Mouse (Mus musculus) neural tube, embryonic 14.5 days (tissue): ENCODE measurements around the gene Gm15319. TPM values are rescaled to one million over a fixed set of nuclear protein-coding genes. Genes with fewer than 3 reads are reported as not detected.
"Not testable (repeated sequence)": the region's sequence is repeated elsewhere in the genome, so short reads cannot be mapped to it uniquely, and the experiment has no call there.

Experiments
- ATAC-seq: fragments of 200-750 bp; cut with Nextera tagmentation; 2 replicates; pipeline ENCODE4 v1.8.0; 2017; ENCODE audit warnings: low read depth, mild to moderate bottlenecking, moderate TSS enrichment, moderate library complexity
- H3K27ac ChIP-seq: fragments of 300-500 bp; sonication (generic); 2 replicates; pipeline ENCODE4 v1.5.1; 2014; ENCODE audit warnings: low read depth, mild to moderate bottlenecking, control low read depth, low read length, moderate library complexity, mixed read lengths
- H3K27me3 ChIP-seq: fragments of 300-500 bp; sonication (generic); 2 replicates; pipeline ENCODE4 v1.6.1; 2014; ENCODE audit warnings: low read length; ENCODE audit not compliant: control insufficient read depth, insufficient read depth
- H3K36me3 ChIP-seq: fragments of 300-500 bp; sonication (generic); 2 replicates; pipeline ENCODE4 v1.6.1; 2014; ENCODE audit warnings: low read length, mixed read lengths; ENCODE audit not compliant: control insufficient read depth, insufficient read depth
- H3K4me1 ChIP-seq: fragments of 300-500 bp; sonication (generic); 2 replicates; pipeline ENCODE4 v1.6.1; 2014; ENCODE audit warnings: low read length; ENCODE audit not compliant: control insufficient read depth, insufficient read depth
- H3K4me2 ChIP-seq: fragments of 300-500 bp; sonication (generic); 2 replicates; pipeline ENCODE4 v1.6.1; 2014; ENCODE audit warnings: mild to moderate bottlenecking, low read depth, low read length, control low read depth
- H3K4me3 ChIP-seq: fragments of 300-500 bp; sonication (generic); 2 replicates; pipeline ENCODE4 v1.5.1; 2014; ENCODE audit warnings: low read depth, low read length, control low read depth, mixed read lengths
- H3K9ac ChIP-seq: fragments of 300-500 bp; sonication (generic); replicated peaks from 2 replicates; pipeline ENCODE4 v1.6.1; 2014; ENCODE audit warnings: low read depth, mild to moderate bottlenecking, control low read depth, low read length, mixed read lengths
- H3K9me3 ChIP-seq: fragments of 300-500 bp; sonication (generic); 2 replicates; pipeline ENCODE4 v1.6.1; 2016; ENCODE audit warnings: low read length; ENCODE audit not compliant: control insufficient read depth
- WGBS: fragments of 180-500 bp; shearing (Covaris S2); extraction: QIAGEN DNeasy Blood & Tissue Kit; methylation state at CpG from one replicate; pipeline ENCODE4 v1.1.7; 2014; 5-methylcytosine and 5-hydroxymethylcytosine counted together
- polyA plus RNA-seq: library from polyadenylated mRNA; unstranded; fragments of >200 nt; fragmentation: Nextera tagmentation; extraction: Ambion mirVana; gene quantifications from 2 replicates; pipeline ENCODE4 v1.2.1, GENCODE M21; 2014

Gm15319 gene
- 0.19 TPM in 1 of 2 replicates, not detected in the other for polyA plus RNA-seq

GRCm38 (mm10) chr8:20363110-20363509 lies at the start of gene Gm15319:
Gm15319 (minus strand) TSS chr8:20363210.
- H3K27ac ChIP-seq, H3K4me3 ChIP-seq, H3K9ac ChIP-seq, H3K4me1 ChIP-seq, H3K27me3 ChIP-seq, H3K4me2 ChIP-seq, ATAC-seq, H3K36me3 ChIP-seq, H3K9me3 ChIP-seq: not testable (repeated sequence)
- no CpG with 5 or more reads among the region's 2 CpGs for WGBS

- not testable (repeated sequence) for H3K36me3 ChIP-seq, H3K9me3 ChIP-seq, H3K9ac ChIP-seq, H3K4me2 ChIP-seq, H3K27me3 ChIP-seq, H3K4me1 ChIP-seq, H3K27ac ChIP-seq, ATAC-seq, H3K4me3 ChIP-seq
- WGBS = no CpG with 5 or more reads among the region's 3 CpGs
Measured at GRCm38 (mm10) chr8:20410355-20410754, 47.3 kb upstream of the Gm15319 start.

- ATAC-seq, H3K27me3 ChIP-seq, H3K36me3 ChIP-seq, H3K9me3 ChIP-seq, H3K4me3 ChIP-seq, H3K27ac ChIP-seq, H3K4me1 ChIP-seq, H3K4me2 ChIP-seq, H3K9ac ChIP-seq: not testable (repeated sequence)
- 94% methylated on average over 7 of the region's 8 CpGs for WGBS
Measured at GRCm38 (mm10) chr8:20408441-20409030, 45.5 kb upstream of the Gm15319 start.

GRCm38 (mm10) chr8:20389363-20389739 lies 26.3 kb upstream of the Gm15319 start:
- H3K4me2 ChIP-seq = not testable (repeated sequence)
- peak; percentile 79 for ATAC-seq

GRCm38 (mm10) chr8:20388706-20389362 lies 25.8 kb upstream of the Gm15319 start:
- 100% methylated on average over 1 of the region's 7 CpGs for WGBS
- H3K36me3 ChIP-seq = not testable (repeated sequence)

More at GRCm38 (mm10) chr8:20389363-20389739, 26.3 kb upstream of the Gm15319 start:
- not testable (repeated sequence) for H3K4me1 ChIP-seq, H3K27ac ChIP-seq, H3K9ac ChIP-seq, H3K4me3 ChIP-seq, H3K27me3 ChIP-seq, H3K9me3 ChIP-seq, H3K36me3 ChIP-seq
- 25% methylated on average over 2 of the region's 7 CpGs for WGBS

GRCm38 (mm10) chr8:20387121-20387794 lies 24.2 kb upstream of the Gm15319 start:
- H3K4me1 ChIP-seq, H3K4me3 ChIP-seq, H3K9me3 ChIP-seq, H3K36me3 ChIP-seq, H3K4me2 ChIP-seq, H3K27ac ChIP-seq, H3K9ac ChIP-seq, H3K27me3 ChIP-seq, ATAC-seq: not testable (repeated sequence)
- WGBS = 77% methylated on average over 2 of the region's 8 CpGs

More at GRCm38 (mm10) chr8:20388706-20389362, 25.8 kb upstream of the Gm15319 start:
- not testable (repeated sequence) for H3K9me3 ChIP-seq, H3K4me2 ChIP-seq, H3K4me1 ChIP-seq, H3K27me3 ChIP-seq, H3K27ac ChIP-seq, H3K9ac ChIP-seq, H3K4me3 ChIP-seq
- ATAC-seq = peak; percentile 79

GRCm38 (mm10) chr8:20384990-20385389 lies 22.0 kb upstream of the Gm15319 start:
- not testable (repeated sequence) for H3K36me3 ChIP-seq, H3K9me3 ChIP-seq, H3K9ac ChIP-seq, H3K4me1 ChIP-seq, H3K4me3 ChIP-seq, ATAC-seq, H3K4me2 ChIP-seq, H3K27me3 ChIP-seq, H3K27ac ChIP-seq
- WGBS = no CpG with 5 or more reads among the region's 2 CpGs

- WGBS = 94% methylated on average over 6 of the region's 9 CpGs
- H3K27me3 ChIP-seq, H3K4me1 ChIP-seq, H3K27ac ChIP-seq, H3K4me2 ChIP-seq, H3K4me3 ChIP-seq, ATAC-seq, H3K36me3 ChIP-seq, H3K9ac ChIP-seq, H3K9me3 ChIP-seq: not testable (repeated sequence)
Measured at GRCm38 (mm10) chr8:20384131-20384530, 21.1 kb upstream of the Gm15319 start.

GRCm38 (mm10) chr8:20382146-20382545 lies 19.1 kb upstream of the Gm15319 start:
- 76% methylated on average over 2 of the region's 2 CpGs for WGBS
- not testable (repeated sequence) for ATAC-seq

More at GRCm38 (mm10) chr8:20382146-20382545, 19.1 kb upstream of the Gm15319 start:
- H3K27me3 ChIP-seq, H3K36me3 ChIP-seq, H3K9ac ChIP-seq, H3K9me3 ChIP-seq, H3K4me2 ChIP-seq, H3K27ac ChIP-seq, H3K4me1 ChIP-seq, H3K4me3 ChIP-seq: not testable (repeated sequence)
